ENCODE assay signal across 11 mouse cellular contexts in the genomic region with DNA sequence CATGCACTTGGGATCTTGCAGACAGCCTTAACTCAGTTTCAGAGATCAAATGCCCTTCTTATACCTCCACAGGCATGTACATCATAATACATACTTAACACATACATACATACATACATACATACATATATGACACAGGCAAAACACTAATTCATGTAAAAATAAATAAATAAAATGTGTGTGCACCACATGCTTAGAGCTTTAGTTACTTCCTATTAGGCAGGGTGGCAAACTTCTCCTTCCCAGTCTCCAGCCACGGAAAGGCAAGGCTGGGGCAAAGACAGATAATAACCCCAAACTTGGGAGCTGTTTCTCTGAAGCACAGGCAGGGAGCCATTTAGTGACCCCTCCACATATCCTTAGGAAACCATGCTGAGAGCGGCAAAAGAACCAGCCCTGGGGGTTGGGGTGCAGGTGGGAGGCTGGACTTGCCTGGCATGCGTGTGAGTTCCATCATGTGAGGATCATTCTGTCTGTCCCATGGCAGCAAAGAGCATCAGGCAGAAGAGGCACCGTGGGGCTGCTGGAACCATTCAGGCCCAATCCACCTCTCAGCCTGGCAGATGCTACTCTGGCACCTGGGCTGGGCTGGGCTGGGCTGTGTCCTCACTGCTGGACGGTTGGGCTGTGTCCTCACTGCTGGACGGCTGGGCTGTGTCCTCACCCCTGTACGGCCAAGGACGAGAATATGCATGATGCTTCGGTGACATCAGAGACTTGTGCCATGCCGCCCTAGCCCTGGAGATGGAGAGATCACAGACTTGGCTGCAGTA. TPM values are rescaled to one million over a fixed set of nuclear protein-coding genes. Genes with fewer than 3 reads are reported as not detected.
DNase-seq lines count a peak whose midpoint lies in the region; ATAC-seq and TF ChIP-seq lines count a peak whose summit lies in the region.
"Had no signal": no experiment of that assay in that cellular context is flagged by ENCODE, and none has a peak within 500 bp of the region (broad histone marks: within the 10 kb centered on the region; RNA-seq: fewer than 3 reads in every experiment).

Rhbdf2 (minus strand) TSS at position 721 of the 773 bp plus-strand sequence.

- ATAC-seq in lung, embryonic 15.5 days (ENCODE audit: borderline replicate concordance, extremely low read depth, low FRiP score, low TSS enrichment), result no peak
- no peak for ATAC-seq in heart, embryonic 13.5 days (ENCODE audit: extremely low read depth, insufficient number of reproducible peaks, low FRiP score, low TSS enrichment)
- no peak for ATAC-seq in midbrain, embryonic 15.5 days (replicated peaks)
- ATAC-seq: intestine, embryonic 15.5 days had no signal

- H3K9ac ChIP-seq in lung, embryonic 15.5 days, result no peak within 1 kb of the TSS
- H3K9ac ChIP-seq in heart, embryonic 13.5 days, result no peak within 1 kb of the TSS
- no peak within 1 kb of the TSS for H3K9ac ChIP-seq in midbrain, embryonic 15.5 days
- H3K9ac ChIP-seq: embryonic facial prominence, embryonic 12.5 days; intestine, embryonic 15.5 days; limb, embryonic 13.5 days had no signal

- H3K4me2 ChIP-seq in lung, embryonic 15.5 days, result no peak within 1 kb of the TSS
- H3K4me2 ChIP-seq in heart, embryonic 13.5 days, result no peak within 1 kb of the TSS
- no peak within 1 kb of the TSS for H3K4me2 ChIP-seq in myocyte (ENCODE audit: low read depth)
- H3K4me2 ChIP-seq in midbrain, embryonic 15.5 days, result no peak within 1 kb of the TSS
- H3K4me2 ChIP-seq: embryonic facial prominence, embryonic 12.5 days; intestine, embryonic 15.5 days; limb, embryonic 13.5 days had no signal

- no peak for TF ChIP-seq POLR2A in myocyte (IDR thresholded peaks at IDR 0.05; ENCODE audit: insufficient read length, low read depth)

- no peak within 1 kb of the TSS for H3ac ChIP-seq in myocyte (ENCODE audit: control insufficient read depth, insufficient read length)

- H3K4me3 ChIP-seq in lung, embryonic 15.5 days, result no peak within 1 kb of the TSS
- no peak within 1 kb of the TSS for H3K4me3 ChIP-seq in heart, embryonic 13.5 days
- H3K4me3 ChIP-seq in myocyte, result no peak within 1 kb of the TSS
- H3K4me3 ChIP-seq in midbrain, embryonic 15.5 days, result no peak within 1 kb of the TSS
- H3K4me3 ChIP-seq: embryonic facial prominence, embryonic 12.5 days; intestine, embryonic 15.5 days; limb, embryonic 13.5 days had no signal

- H3K79me2 ChIP-seq in myocyte (ENCODE audit: control insufficient read depth, insufficient read depth), result peaks cover 16% of the 10 kb centered on the region

- no peaks in the 10 kb centered on the region for H3K9me3 ChIP-seq in lung, embryonic 15.5 days
- H3K9me3 ChIP-seq in heart, embryonic 13.5 days, result no peaks in the 10 kb centered on the region
- no peaks in the 10 kb centered on the region for H3K9me3 ChIP-seq in midbrain, embryonic 15.5 days
- H3K9me3 ChIP-seq: embryonic facial prominence, embryonic 12.5 days; intestine, embryonic 15.5 days; limb, embryonic 13.5 days had no signal

- H3K36me3 ChIP-seq in lung, embryonic 15.5 days, result no peaks in the 10 kb centered on the region
- H3K36me3 ChIP-seq in heart, embryonic 13.5 days, result no peaks in the 10 kb centered on the region
- H3K36me3 ChIP-seq in myocyte (ENCODE audit: control insufficient read depth, insufficient read depth), result no peaks in the 10 kb centered on the region
- no peaks in the 10 kb centered on the region for H3K36me3 ChIP-seq in midbrain, embryonic 15.5 days (replicated peaks)
- H3K36me3 ChIP-seq: embryonic facial prominence, embryonic 12.5 days; intestine, embryonic 15.5 days; limb, embryonic 13.5 days had no signal

- no peaks in the 10 kb centered on the region for H3K27me3 ChIP-seq in lung, embryonic 15.5 days
- no peaks in the 10 kb centered on the region for H3K27me3 ChIP-seq in heart, embryonic 13.5 days (replicated peaks)
- H3K27me3 ChIP-seq in myocyte (ENCODE audit: control insufficient read depth, insufficient read depth, insufficient read length), result no peaks in the 10 kb centered on the region
- peaks cover 33% of the 10 kb centered on the region for H3K27me3 ChIP-seq in midbrain, embryonic 15.5 days (replicated peaks)

- no peak for DNase-seq in lung, postnatal 36 days
- DNase-seq in adrenal gland, postnatal 25 days, result no peak
- no peak for DNase-seq in neural tube, embryonic 10.5 days (ENCODE audit: extremely low spot score, low spot score)
- DNase-seq: right cerebral cortex, adult 18-20 months had no signal

- H3K4me1 ChIP-seq in lung, embryonic 15.5 days, result peaks cover 35% of the 10 kb centered on the region
- peaks cover 77% of the 10 kb centered on the region for H3K4me1 ChIP-seq in heart, embryonic 13.5 days
- peaks cover 11% of the 10 kb centered on the region for H3K4me1 ChIP-seq in midbrain, embryonic 15.5 days

- WGBS in lung, embryonic 15.5 days, result 68% methylated on average over 10 of the region's 10 CpGs
- 40% methylated on average over 10 of the region's 10 CpGs for WGBS in heart, embryonic 13.5 days
- WGBS in midbrain, embryonic 15.5 days, result 72% methylated on average over 10 of the region's 10 CpGs

- H3K27ac ChIP-seq in lung, embryonic 15.5 days, result no peak within 1 kb of the TSS
- H3K27ac ChIP-seq in heart, embryonic 13.5 days (replicated peaks), result peak within 1 kb of the TSS; percentile 49; the same call in 1 of the 2 replicates
- no peak within 1 kb of the TSS for H3K27ac ChIP-seq in midbrain, embryonic 15.5 days
- H3K27ac ChIP-seq: embryonic facial prominence, embryonic 12.5 days; intestine, embryonic 15.5 days; limb, embryonic 13.5 days had no signal

TF ChIP-seq in myocyte, 11 proteins besides CTCF, POLR2A, EP300 and RAD21:
- no peak for TF ChIP-seq E2F4 (IDR thresholded peaks at IDR 0.05; ENCODE audit: insufficient read depth)
- no peak for TF ChIP-seq REST (IDR thresholded peaks at IDR 0.05; ENCODE audit: insufficient read depth, insufficient read length)
- no peak for TF ChIP-seq MYOG (IDR thresholded peaks at IDR 0.05; ENCODE audit: control insufficient read depth in 1 of 3, insufficient read depth in 1 of 3, insufficient read length in 2 of 3, low read depth in 2 of 3)
- TF ChIP-seq TCF12 (IDR thresholded peaks at IDR 0.05; ENCODE audit: insufficient read depth, poor library complexity, severe bottlenecking), result no peak
- no peak for TF ChIP-seq TCF3 (IDR thresholded peaks at IDR 0.05; ENCODE audit: insufficient read length, low read depth)
- no peak for TF ChIP-seq POLR2AphosphoS2 (IDR thresholded peaks at IDR 0.05; ENCODE audit: insufficient read length, low read depth)
- no peak for TF ChIP-seq SRF (IDR thresholded peaks at IDR 0.05; ENCODE audit: control insufficient read depth, insufficient read length, low read depth)
- TF ChIP-seq MAX (IDR thresholded peaks at IDR 0.05; ENCODE audit: low read depth), result no peak
- TF ChIP-seq CEBPB (IDR thresholded peaks at IDR 0.05; ENCODE audit: insufficient read depth, poor library complexity, severe bottlenecking), result no peak
- no peak for TF ChIP-seq MYOD1 (IDR thresholded peaks at IDR 0.05; ENCODE audit: control insufficient read depth in 1 of 3, insufficient read length in 2 of 3, low read depth in 2 of 3)
- no peak for TF ChIP-seq USF1 (IDR thresholded peaks at IDR 0.05; ENCODE audit: low read depth)

RNA-seq across cellular contexts. Expression of gene Rhbdf2, which starts in this region (rescaled TPM):
- polyA plus RNA-seq in lung, embryonic 15.5 days (2015; fragmentation: Nextera tagmentation; extraction: Ambion mirVana), result 12.5 and 13.5 TPM in 2 replicates
- 17.7 and 24.6 TPM in 2 replicates for total RNA-seq in adrenal gland, postnatal 25 days (2021)
- polyA plus RNA-seq in heart, embryonic 13.5 days (2015; fragmentation: Nextera tagmentation; extraction: Ambion mirVana), result 7.2 and 8.0 TPM in 2 replicates
- polyA plus RNA-seq in myocyte (2012; fragmentation: generic; extraction: Trizol), result 16.2 TPM
- polyA plus RNA-seq in midbrain, embryonic 15.5 days (2015; fragmentation: Nextera tagmentation; extraction: Ambion mirVana), result 0.83 TPM in 2 replicates
